In the genomic region with DNA sequence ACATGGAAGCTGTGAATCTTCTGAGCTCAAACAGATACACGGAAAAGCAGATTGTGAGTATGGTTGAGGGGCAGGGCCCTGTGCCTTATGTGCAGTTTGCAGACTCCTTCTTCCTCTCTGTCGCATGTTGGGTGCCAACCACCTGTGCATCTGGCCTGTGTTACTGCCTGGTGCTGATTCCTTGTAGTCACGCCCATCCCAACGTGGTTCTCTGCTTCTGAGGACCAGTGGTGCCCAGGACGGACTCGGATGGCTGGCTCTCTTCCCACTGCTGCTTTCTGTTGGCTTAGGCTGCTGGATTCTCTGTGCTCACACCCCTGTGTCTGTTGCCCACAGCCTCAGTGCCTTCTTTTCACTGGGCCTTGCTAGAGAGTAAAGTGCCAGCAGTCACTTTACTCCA, we compare ENCODE assay signal across 32 mouse cellular contexts. TPM values are rescaled to one million over a fixed set of nuclear protein-coding genes. Genes with fewer than 3 reads are reported as not detected.
A peak's percentile ranks its signal among the peaks of the same experiment; 100 is the strongest.
DNase-seq lines count a peak whose midpoint lies in the region; ATAC-seq and TF ChIP-seq lines count a peak whose summit lies in the region.
"Had no signal": no experiment of that assay in that cellular context is flagged by ENCODE, and none has a peak within 500 bp of the region (broad histone marks: within the 10 kb centered on the region; RNA-seq: fewer than 3 reads in every experiment).

No protein-coding gene starts in this region.

- WGBS in forebrain, postnatal 0 days, result 69% methylated on average over 6 of the region's 6 CpGs
- WGBS in forebrain, embryonic 10.5 days, result 87% methylated on average over 6 of the region's 6 CpGs
- 90% methylated on average over 6 of the region's 6 CpGs for WGBS in midbrain, embryonic 11.5 days
- 85% methylated on average over 6 of the region's 6 CpGs for WGBS in midbrain, embryonic 10.5 days

- no peaks in the 10 kb centered on the region for H3K4me1 ChIP-seq in forebrain, postnatal 0 days (ENCODE audit: insufficient read depth)
- no peaks in the 10 kb centered on the region for H3K4me1 ChIP-seq in forebrain, embryonic 10.5 days
- H3K4me1 ChIP-seq in midbrain, embryonic 11.5 days (ENCODE audit: control insufficient read depth, insufficient read depth, low read length), result no peaks in the 10 kb centered on the region
- no peaks in the 10 kb centered on the region for H3K4me1 ChIP-seq in midbrain, embryonic 10.5 days
- H3K4me1 ChIP-seq: forebrain, embryonic 12.5 days; heart, embryonic 10.5 days; heart, embryonic 15.5 days; limb, embryonic 15.5 days; midbrain, embryonic 15.5 days had no signal

- H3K36me3 ChIP-seq in forebrain, postnatal 0 days (ENCODE audit: insufficient read depth), result peaks cover 50% of the 10 kb centered on the region
- H3K36me3 ChIP-seq in forebrain, embryonic 10.5 days (replicated peaks), result peaks cover 89% of the 10 kb centered on the region
- peaks cover 10% of the 10 kb centered on the region for H3K36me3 ChIP-seq in midbrain, embryonic 11.5 days (ENCODE audit: control insufficient read depth, insufficient read depth, low read length)
- H3K36me3 ChIP-seq in midbrain, embryonic 10.5 days, result peaks cover 88% of the 10 kb centered on the region

- peak; percentile 23 for DNase-seq in forebrain, postnatal 0 days
- DNase-seq in forebrain, embryonic 10.5 days (ENCODE audit: extremely low spot score, low spot score), result no peak
- peak; percentile 69 for DNase-seq in midbrain, embryonic 11.5 days (ENCODE audit: low spot score, missing footprints)
- DNase-seq in midbrain, embryonic 10.5 days (ENCODE audit: low spot score), result no peak
- peak; percentile 41 for DNase-seq in cerebellum, adult 9-11 months
- no peak for DNase-seq in spleen, postnatal 10 days (ENCODE audit: low spot score in 2 of 2)
- no peak for DNase-seq in heart, adult 11 months
- DNase-seq: adrenal gland, adult 2 months; adrenal gland, postnatal 36 days; gastrocnemius, postnatal 10 days; kidney, adult 11 months; kidney, postnatal 14 days; layer of hippocampus, adult 9-11 months; liver, embryonic 13.5 days; lung, adult 18-20 months; lung, postnatal 4 days; right cerebral cortex, postnatal 4 days; thymus, adult 2 months; thymus, postnatal 36 days had no signal

- H3K4me2 ChIP-seq in forebrain, postnatal 0 days (ENCODE audit: low read depth), result no peak overlapping the region
- H3K4me2 ChIP-seq in midbrain, embryonic 11.5 days, result no peak overlapping the region
- H3K4me2 ChIP-seq: forebrain, embryonic 12.5 days; heart, embryonic 15.5 days; limb, embryonic 15.5 days; liver, embryonic 13.5 days; midbrain, embryonic 15.5 days had no signal

- H3K27me3 ChIP-seq in forebrain, postnatal 0 days (ENCODE audit: insufficient read depth, low read length), result no peaks in the 10 kb centered on the region
- no peaks in the 10 kb centered on the region for H3K27me3 ChIP-seq in forebrain, embryonic 10.5 days (ENCODE audit: poor library complexity, severe bottlenecking)
- no peaks in the 10 kb centered on the region for H3K27me3 ChIP-seq in midbrain, embryonic 11.5 days (ENCODE audit: control insufficient read depth, insufficient read depth, low read length)
- H3K27me3 ChIP-seq in midbrain, embryonic 10.5 days (ENCODE audit: low read depth, poor library complexity, severe bottlenecking), result no peaks in the 10 kb centered on the region
- H3K27me3 ChIP-seq: forebrain, embryonic 12.5 days; heart, embryonic 15.5 days; limb, embryonic 15.5 days; liver, embryonic 13.5 days; megakaryocyte, embryonic 14.5 days; midbrain, embryonic 15.5 days had no signal

- no peak overlapping the region for H3K27ac ChIP-seq in forebrain, postnatal 0 days (ENCODE audit: low read depth, low read length)
- H3K27ac ChIP-seq in forebrain, embryonic 10.5 days, result no peak overlapping the region
- H3K27ac ChIP-seq in midbrain, embryonic 11.5 days (ENCODE audit: low read depth, low read length), result no peak overlapping the region
- H3K27ac ChIP-seq in midbrain, embryonic 10.5 days (replicated peaks), result no peak overlapping the region
- H3K27ac ChIP-seq: forebrain, embryonic 12.5 days; heart, embryonic 10.5 days; heart, embryonic 15.5 days; limb, embryonic 15.5 days; liver, embryonic 13.5 days; midbrain, embryonic 15.5 days had no signal

- H3K4me3 ChIP-seq in forebrain, postnatal 0 days (ENCODE audit: low read depth, low read length), result no peak overlapping the region
- no peak overlapping the region for H3K4me3 ChIP-seq in forebrain, embryonic 10.5 days
- no peak overlapping the region for H3K4me3 ChIP-seq in midbrain, embryonic 11.5 days (ENCODE audit: low read depth, low read length)
- H3K4me3 ChIP-seq in midbrain, embryonic 10.5 days, result no peak overlapping the region
- H3K4me3 ChIP-seq: erythroblast, embryonic 14.5 days; forebrain, embryonic 12.5 days; heart, embryonic 10.5 days; heart, embryonic 15.5 days; limb, embryonic 15.5 days; liver, embryonic 13.5 days; megakaryocyte, embryonic 14.5 days; midbrain, embryonic 15.5 days had no signal

- no peaks in the 10 kb centered on the region for H3K9me3 ChIP-seq in forebrain, postnatal 0 days (ENCODE audit: low read length)
- no peaks in the 10 kb centered on the region for H3K9me3 ChIP-seq in forebrain, embryonic 10.5 days
- H3K9me3 ChIP-seq in midbrain, embryonic 11.5 days (ENCODE audit: control insufficient read depth, low read length), result no peaks in the 10 kb centered on the region
- H3K9me3 ChIP-seq in midbrain, embryonic 10.5 days (replicated peaks), result no peaks in the 10 kb centered on the region
- H3K9me3 ChIP-seq: forebrain, embryonic 12.5 days; heart, embryonic 10.5 days; heart, embryonic 15.5 days; limb, embryonic 15.5 days; liver, embryonic 13.5 days; megakaryocyte, embryonic 14.5 days; midbrain, embryonic 15.5 days had no signal

- no peak overlapping the region for H3K9ac ChIP-seq in forebrain, postnatal 0 days
- no peak overlapping the region for H3K9ac ChIP-seq in midbrain, embryonic 11.5 days (ENCODE audit: low read length)
- H3K9ac ChIP-seq: forebrain, embryonic 12.5 days; heart, embryonic 15.5 days; limb, embryonic 15.5 days; liver, embryonic 13.5 days; midbrain, embryonic 15.5 days had no signal

- no peak for TF ChIP-seq CTCF in forebrain, postnatal 0 days (IDR thresholded peaks at IDR 0.05; ENCODE audit: low read depth)

- no peak for ATAC-seq in forebrain, postnatal 0 days
- ATAC-seq in midbrain, embryonic 11.5 days (ENCODE audit: low FRiP score), result no peak
- ATAC-seq: CD4-positive, CD25-positive, alpha-beta regulatory T cell, adult 4 months; lung, postnatal 0 days; midbrain, embryonic 15.5 days had no signal

RNA-seq across cellular contexts. Expression of a gene that starts 35.6 kb away (rescaled TPM):
- total RNA-seq in forebrain, postnatal 0 days (2014; rRNA removed), result 154 and 187 TPM in 2 replicates
- 91.5 and 112 TPM in 2 replicates for polyA plus RNA-seq in forebrain, postnatal 0 days (2015; fragmentation: Nextera tagmentation; extraction: Ambion mirVana)
- 104 and 105 TPM in 2 replicates for polyA plus RNA-seq in forebrain, embryonic 10.5 days (2016; fragmentation: Nextera tagmentation; extraction: Ambion mirVana)
- polyA plus RNA-seq in midbrain, embryonic 11.5 days (2014; fragmentation: Nextera tagmentation; extraction: Ambion mirVana), result 76.6 and 81.1 TPM in 2 replicates
- polyA plus RNA-seq in midbrain, embryonic 10.5 days (2016; fragmentation: Nextera tagmentation; extraction: Ambion mirVana), result 104 and 112 TPM in 2 replicates

RNA-seq across cellular contexts. Expression of a gene that starts 57.6 kb away (rescaled TPM):
- not detected in 2 replicates for total RNA-seq in forebrain, postnatal 0 days (2014; rRNA removed)
- polyA plus RNA-seq in forebrain, postnatal 0 days (2015; fragmentation: Nextera tagmentation; extraction: Ambion mirVana), result 0.04 and 0.07 TPM in 2 replicates
- polyA plus RNA-seq in forebrain, embryonic 10.5 days (2016; fragmentation: Nextera tagmentation; extraction: Ambion mirVana), result 0.11 and 0.16 TPM in 2 replicates
- 0.08 TPM in 2 replicates for polyA plus RNA-seq in midbrain, embryonic 11.5 days (2014; fragmentation: Nextera tagmentation; extraction: Ambion mirVana)
- polyA plus RNA-seq in midbrain, embryonic 10.5 days (2016; fragmentation: Nextera tagmentation; extraction: Ambion mirVana), result 0.14 and 0.20 TPM in 2 replicates
- total RNA-seq: adrenal gland, adult 2 months; adrenal gland, postnatal 36 days; gastrocnemius, postnatal 10 days; heart, postnatal 25 days; left cerebral cortex, postnatal 25 days; neutrophil, adult 5-6 weeks had no signal
- polyA plus RNA-seq: cortical plate, adult 2 months had no signal

RNA-seq across cellular contexts. Expression of a gene that starts 57.9 kb away (rescaled TPM):
- 40.5 and 42.0 TPM in 2 replicates for total RNA-seq in forebrain, postnatal 0 days (2014; rRNA removed)
- 38.9 and 42.0 TPM in 2 replicates for polyA plus RNA-seq in forebrain, postnatal 0 days (2015; fragmentation: Nextera tagmentation; extraction: Ambion mirVana)
- polyA plus RNA-seq in forebrain, embryonic 10.5 days (2016; fragmentation: Nextera tagmentation; extraction: Ambion mirVana), result 24.8 and 25.4 TPM in 2 replicates
- polyA plus RNA-seq in midbrain, embryonic 11.5 days (2014; fragmentation: Nextera tagmentation; extraction: Ambion mirVana), result 23.3 and 26.4 TPM in 2 replicates
- 25.0 and 29.4 TPM in 2 replicates for polyA plus RNA-seq in midbrain, embryonic 10.5 days (2016; fragmentation: Nextera tagmentation; extraction: Ambion mirVana)

Comparison
In these comparisons a context has a peak if more than half of its experiments do, and no peak if none do; other contexts are left out.
1. DNase-seq: peak in forebrain, postnatal 0 days (single experiment), midbrain, embryonic 11.5 days (single experiment) and cerebellum, adult 9-11 months (single experiment); none in forebrain, embryonic 10.5 days (single experiment), midbrain, embryonic 10.5 days (single experiment), spleen, postnatal 10 days (0 of 2) and heart, adult 11 months (single experiment).